Mouse (Mus musculus) hindbrain, embryonic 14.5 days (tissue): ENCODE measurements around the gene Il31ra. TPM values are rescaled to one million over a fixed set of nuclear protein-coding genes. Genes with fewer than 3 reads are reported as not detected.

Source experiments
- ATAC-seq: fragments of 200-750 bp; cut with Nextera tagmentation; 2 replicates; pipeline ENCODE4 v1.8.0; 2017; ENCODE audit warnings: moderate number of reproducible peaks, mild to moderate bottlenecking, moderate TSS enrichment, moderate library complexity; ENCODE audit not compliant: low FRiP score
- DNase-seq: peaks from one replicate; pipeline ENCODE4 v3.0.0-alpha.2; 2015; ENCODE audit warnings: low spot score
- H3K27ac ChIP-seq: fragments of 300-500 bp; sonication (generic); 2 replicates; pipeline ENCODE4 v1.5.1; 2014; ENCODE audit warnings: mild to moderate bottlenecking, moderate library complexity
- H3K27me3 ChIP-seq: fragments of 300-500 bp; sonication (generic); 2 replicates; pipeline ENCODE4 v1.6.1; 2014; ENCODE audit warnings: mild to moderate bottlenecking, low read length, mixed read lengths; ENCODE audit not compliant: control insufficient read depth, insufficient read depth
- H3K36me3 ChIP-seq: fragments of 300-500 bp; sonication (generic); replicated peaks from 2 replicates; pipeline ENCODE4 v1.6.1; 2014; ENCODE audit not compliant: control insufficient read depth, insufficient read depth
- H3K4me1 ChIP-seq: fragments of 300-500 bp; sonication (generic); replicated peaks from 2 replicates; pipeline ENCODE4 v1.6.1; 2014; ENCODE audit warnings: antibody characterized with exemption, low read length, mixed read lengths; ENCODE audit not compliant: control insufficient read depth, insufficient read depth
- H3K4me2 ChIP-seq: fragments of 300-500 bp; sonication (generic); replicated peaks from 2 replicates; pipeline ENCODE4 v1.6.1; 2014; ENCODE audit warnings: mild to moderate bottlenecking, moderate library complexity
- H3K4me3 ChIP-seq: fragments of 300-500 bp; sonication (generic); replicated peaks from 2 replicates; pipeline ENCODE4 v1.5.1; 2014; ENCODE audit warnings: mild to moderate bottlenecking, low read length
- H3K9ac ChIP-seq: fragments of 300-500 bp; sonication (generic); 2 replicates; pipeline ENCODE4 v1.6.1; 2014
- H3K9me3 ChIP-seq: fragments of 300-500 bp; sonication (generic); 2 replicates; pipeline ENCODE4 v1.6.1; 2016; ENCODE audit warnings: low read length; ENCODE audit not compliant: control insufficient read depth
- WGBS: fragments of 180-500 bp; shearing (Covaris S2); extraction: QIAGEN DNeasy Blood & Tissue Kit; methylation state at CpG from one replicate; pipeline ENCODE4 v1.1.7; 2014; 5-methylcytosine and 5-hydroxymethylcytosine counted together
- polyA plus RNA-seq: library from polyadenylated mRNA; unstranded; fragments of >200 nt; fragmentation: Nextera tagmentation; extraction: Ambion mirVana; gene quantifications from 2 replicates; pipeline ENCODE4 v1.2.1, GENCODE M21; 2014

Gene Il31ra
- polyA plus RNA-seq, 1 experiment from 2014 or later: 0.11 TPM

DNA sequence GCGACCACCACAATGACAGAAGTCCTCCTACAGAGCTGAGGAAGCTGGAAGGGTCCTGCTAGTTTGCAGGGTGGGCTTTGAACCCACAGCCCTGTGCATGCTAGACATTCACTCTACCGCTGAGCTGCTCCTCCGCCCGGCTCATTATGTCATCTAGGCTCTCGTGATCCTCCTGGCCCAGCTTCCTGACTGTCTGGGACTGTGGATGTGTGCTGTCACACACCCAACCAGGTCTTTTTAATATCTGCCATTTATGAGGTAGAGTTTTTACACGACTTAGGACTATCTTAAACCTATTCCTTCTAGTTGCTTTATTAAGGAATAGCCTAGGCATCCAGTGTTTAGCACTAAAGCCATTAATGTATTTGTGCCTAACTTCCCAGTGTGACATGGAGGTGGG lies 88.7 kb downstream of the Il31ra start:
- Histone ChIP-seq H3K4me3 (no peak overlapping the region), H3K27me3 (no peaks in the 10 kb centered on the region), H3K36me3 (peaks cover 58% of the 10 kb centered on the region), H3K9ac (no peak overlapping the region), H3K4me1 (no peaks in the 10 kb centered on the region), H3K27ac (no peak overlapping the region), H3K4me2 (no peak overlapping the region), H3K9me3 (no peaks in the 10 kb centered on the region)
- 97% methylated on average over 6 of the region's 6 CpGs for WGBS
- DNase-seq (no peak), ATAC-seq (no peak)

DNA sequence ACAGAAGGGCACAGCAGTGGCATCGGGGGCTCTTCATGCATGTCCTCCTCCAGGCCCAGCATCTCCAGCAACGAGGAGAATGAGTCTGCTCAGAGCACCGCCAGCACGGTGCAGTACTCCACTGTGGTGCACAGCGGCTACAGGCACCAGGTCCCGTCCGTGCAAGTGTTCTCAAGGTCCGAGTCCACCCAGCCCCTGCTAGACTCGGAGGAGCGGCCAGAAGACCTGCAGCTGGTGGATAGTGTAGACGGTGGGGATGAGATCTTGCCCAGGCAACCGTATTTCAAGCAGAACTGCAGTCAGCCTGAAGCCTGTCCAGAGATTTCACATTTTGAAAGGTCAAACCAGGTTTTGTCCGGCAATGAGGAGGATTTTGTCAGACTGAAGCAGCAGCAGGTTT lies 90.3 kb downstream of the Il31ra start:
- no peak overlapping the region for H3K9ac ChIP-seq
- no peak overlapping the region for H3K4me3 ChIP-seq
- 97% methylated on average over 13 of the region's 13 CpGs for WGBS

DNA sequence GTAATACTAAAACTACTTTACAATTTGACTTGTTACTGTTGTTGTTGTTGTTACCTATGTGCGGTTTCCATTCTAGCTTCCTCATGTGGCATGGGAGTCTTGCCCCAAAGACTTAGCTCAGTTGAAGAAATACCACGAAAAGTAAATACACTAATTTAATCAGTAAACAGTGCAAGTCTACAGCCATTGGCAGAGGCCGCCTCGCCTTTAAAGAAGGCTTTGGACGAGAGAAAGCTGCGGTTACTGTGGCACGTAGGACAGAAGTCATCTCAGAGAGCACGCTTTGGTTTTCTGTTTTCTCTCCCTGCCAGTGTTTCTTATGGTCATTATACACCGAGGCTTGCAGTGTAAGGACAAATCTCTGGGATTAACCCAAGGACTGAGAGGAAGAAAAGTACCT lies 93.7 kb downstream of the Il31ra start:
- 94% methylated on average over 9 of the region's 9 CpGs for WGBS
- H3K9ac ChIP-seq: no peak overlapping the region
- no peak overlapping the region for H3K4me3 ChIP-seq
- no peaks in the 10 kb centered on the region for H3K9me3 ChIP-seq
- ATAC-seq (no peak), DNase-seq (no peak)
- no peaks in the 10 kb centered on the region for H3K27me3 ChIP-seq
- H3K36me3 ChIP-seq: peaks cover 85% of the 10 kb centered on the region
- H3K4me2 ChIP-seq: no peak overlapping the region
- no peaks in the 10 kb centered on the region for H3K4me1 ChIP-seq
- no peak overlapping the region for H3K27ac ChIP-seq

More for the DNA sequence above, 90.3 kb downstream of the Il31ra start:
- H3K9me3 ChIP-seq: no peaks in the 10 kb centered on the region
- no peak for ATAC-seq
- peaks cover 73% of the 10 kb centered on the region for H3K36me3 ChIP-seq
- no peak overlapping the region for H3K4me2 ChIP-seq
- no peak for DNase-seq
- H3K27me3 ChIP-seq: no peaks in the 10 kb centered on the region
- no peaks in the 10 kb centered on the region for H3K4me1 ChIP-seq
- no peak overlapping the region for H3K27ac ChIP-seq

DNA sequence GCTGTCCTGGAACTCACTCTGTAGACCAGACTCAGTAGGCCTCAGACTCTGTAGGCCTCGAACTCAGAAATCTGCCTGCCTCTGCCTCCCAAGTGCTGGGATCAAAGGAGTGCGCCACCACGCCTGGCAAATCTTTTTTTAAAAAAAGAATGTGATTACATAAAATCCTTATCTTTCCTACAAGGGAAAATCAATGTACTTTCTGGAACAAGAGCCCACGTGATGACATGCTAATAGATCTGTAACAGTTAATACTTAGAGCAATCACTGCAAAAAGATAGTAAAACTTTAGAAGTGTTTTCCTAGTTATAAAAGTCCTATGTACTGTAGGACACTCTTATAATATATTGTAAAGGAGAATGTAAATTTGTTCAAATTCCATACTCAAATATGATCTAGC lies 94.1 kb downstream of the Il31ra start:
- Histone ChIP-seq H3K4me1 (no peaks in the 10 kb centered on the region), H3K27ac (no peak overlapping the region), H3K36me3 (peaks cover 85% of the 10 kb centered on the region), H3K4me2 (no peak overlapping the region), H3K27me3 (no peaks in the 10 kb centered on the region), H3K4me3 (no peak overlapping the region), H3K9ac (no peak overlapping the region), H3K9me3 (no peaks in the 10 kb centered on the region)
- DNase-seq (no peak), ATAC-seq (no peak)
- WGBS: 95% methylated on average over 4 of the region's 4 CpGs

DNA sequence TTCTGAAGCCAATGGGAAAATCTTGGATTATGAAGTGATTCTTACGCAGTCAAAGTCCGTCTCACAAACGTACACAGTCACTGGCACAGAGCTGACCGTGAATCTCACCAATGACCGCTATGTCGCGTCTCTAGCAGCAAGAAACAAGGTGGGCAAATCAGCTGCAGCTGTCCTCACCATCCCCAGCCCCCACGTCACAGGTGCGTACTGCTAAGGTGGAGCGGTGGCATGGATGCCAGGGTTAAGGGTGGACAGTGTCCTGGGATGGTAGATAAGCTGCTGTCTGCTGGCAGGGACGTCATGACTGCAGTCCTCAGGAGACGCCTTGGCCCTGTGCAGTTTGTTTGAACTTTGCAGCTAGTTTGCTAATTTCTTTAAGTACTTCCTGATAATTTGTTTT lies 99.6 kb downstream of the Il31ra start:
- WGBS: 94% methylated on average over 12 of the region's 12 CpGs
- DNase-seq (no peak), ATAC-seq (no peak)
- H3K4me2 ChIP-seq: no peak overlapping the region
- peaks cover 67% of the 10 kb centered on the region for H3K36me3 ChIP-seq
- H3K27me3 ChIP-seq: no peaks in the 10 kb centered on the region
- H3K27ac ChIP-seq: no peak overlapping the region
- H3K9me3 ChIP-seq: no peaks in the 10 kb centered on the region
- H3K9ac ChIP-seq: no peak overlapping the region
- H3K4me3 ChIP-seq: no peak overlapping the region
- no peaks in the 10 kb centered on the region for H3K4me1 ChIP-seq

DNA sequence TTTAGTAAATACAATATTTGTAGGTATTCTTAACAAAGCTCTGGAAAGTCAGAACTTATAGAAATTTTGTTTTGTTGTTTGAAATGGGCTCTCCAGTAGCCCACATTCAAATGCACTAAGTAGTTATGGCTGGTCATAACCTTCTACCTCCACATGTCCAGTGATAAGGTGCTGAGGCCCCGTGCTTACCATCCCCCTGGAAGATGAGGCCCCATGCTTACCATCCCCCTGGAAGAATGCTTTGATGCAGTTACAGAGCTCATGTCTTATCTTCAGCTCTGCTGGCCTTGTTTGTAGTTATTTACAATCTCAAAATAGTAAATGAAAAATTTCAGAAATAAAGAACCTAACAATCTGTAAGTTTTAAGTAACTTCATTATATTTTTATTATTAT lies 101.9 kb downstream of the Il31ra start:
- ATAC-seq: no peak
- WGBS: 96% methylated on average over 1 of the region's 1 CpGs
- Histone ChIP-seq H3K4me1 (no peaks in the 10 kb centered on the region), H3K4me3 (no peak overlapping the region), H3K4me2 (no peak overlapping the region), H3K27ac (no peak overlapping the region), H3K36me3 (peaks cover 46% of the 10 kb centered on the region), H3K9me3 (no peaks in the 10 kb centered on the region), H3K9ac (no peak overlapping the region), H3K27me3 (no peaks in the 10 kb centered on the region)
- no peak for DNase-seq

DNA sequence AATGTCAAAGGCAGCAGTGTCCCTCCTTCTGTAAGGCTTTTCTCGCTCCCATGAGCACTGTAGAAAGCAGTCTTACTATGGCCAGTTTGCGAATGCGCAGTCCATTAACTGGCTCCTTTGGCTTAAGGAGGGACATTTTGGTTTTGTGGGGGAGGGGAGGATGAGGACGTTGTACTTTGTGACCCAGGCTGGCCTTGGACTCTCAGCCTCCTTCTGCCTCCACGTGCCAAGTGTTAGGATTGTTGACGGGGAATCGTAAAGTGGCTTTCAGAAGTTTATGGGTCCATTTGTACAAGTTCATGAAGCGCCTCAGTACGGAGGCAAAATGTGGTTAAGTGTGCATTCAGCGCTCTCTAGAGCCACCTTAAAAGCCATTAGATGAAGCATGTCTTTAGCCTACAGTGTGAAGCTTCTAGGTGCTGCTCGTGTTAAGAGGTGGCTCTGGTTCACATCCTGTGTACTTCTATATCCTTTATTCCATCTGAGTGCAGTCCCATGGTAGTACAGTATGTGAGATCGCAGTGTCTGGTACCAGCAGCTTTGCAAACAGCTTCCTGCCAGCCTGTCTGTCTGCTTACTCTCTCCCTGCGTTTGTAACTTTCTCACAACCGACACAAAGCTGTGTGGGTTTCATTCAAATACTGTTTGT lies 102.4 kb downstream of the Il31ra start:
- Histone ChIP-seq H3K36me3 (peaks cover 41% of the 10 kb centered on the region), H3K27me3 (no peaks in the 10 kb centered on the region), H3K9ac (no peak overlapping the region), H3K4me3 (no peak overlapping the region), H3K4me1 (no peaks in the 10 kb centered on the region), H3K4me2 (no peak overlapping the region), H3K27ac (no peak overlapping the region), H3K9me3 (no peaks in the 10 kb centered on the region)
- DNase-seq (no peak), ATAC-seq (no peak)
- 94% methylated on average over 14 of the region's 14 CpGs for WGBS

DNA sequence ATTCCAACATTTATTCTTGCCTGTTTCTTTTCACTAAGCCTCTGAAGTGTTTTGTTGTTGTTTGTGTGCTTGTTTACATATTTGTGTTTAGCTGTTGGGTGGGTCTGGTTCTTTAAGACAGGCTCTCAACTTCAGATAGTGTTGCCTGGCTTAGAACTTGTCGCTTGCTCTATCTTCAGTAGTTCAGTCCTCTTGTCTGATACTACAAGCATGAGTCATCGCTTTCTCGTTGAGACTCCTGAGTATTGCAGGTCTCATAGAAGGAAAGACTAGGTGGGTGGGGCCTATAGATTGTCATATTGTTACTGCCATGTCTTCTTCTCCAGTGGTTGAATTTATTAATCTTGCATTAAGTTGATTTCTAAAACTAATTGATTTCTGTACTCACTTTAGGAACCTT lies 104.1 kb downstream of the Il31ra start:
- DNase-seq: no peak
- ATAC-seq: no peak
- no peaks in the 10 kb centered on the region for H3K27me3 ChIP-seq
- no peak overlapping the region for H3K9ac ChIP-seq
- H3K4me2 ChIP-seq: no peak overlapping the region
- no peaks in the 10 kb centered on the region for H3K4me1 ChIP-seq
- no peak overlapping the region for H3K4me3 ChIP-seq
- 98% methylated on average over 3 of the region's 3 CpGs for WGBS
- no peaks in the 10 kb centered on the region for H3K9me3 ChIP-seq
- H3K27ac ChIP-seq: no peak overlapping the region
- peaks cover 39% of the 10 kb centered on the region for H3K36me3 ChIP-seq

DNA sequence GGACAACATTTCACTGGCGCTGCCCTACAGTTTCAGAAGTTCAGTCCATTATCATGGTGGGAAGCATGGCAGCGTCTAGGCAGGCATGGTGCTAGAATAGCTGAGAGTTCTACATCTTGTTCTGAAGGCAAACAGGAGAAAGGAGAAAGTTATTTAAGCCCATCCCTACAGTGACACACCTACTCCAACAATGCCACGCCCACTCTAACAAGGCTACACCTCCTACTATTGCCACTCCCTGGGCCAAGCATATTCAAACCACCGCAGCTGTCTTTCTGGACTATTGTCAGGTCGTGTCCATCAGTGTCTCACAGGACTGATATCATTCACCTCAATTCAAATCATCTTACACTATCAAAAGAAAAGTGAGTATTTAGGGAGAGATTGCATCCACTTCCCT lies 107.5 kb downstream of the Il31ra start:
- no peaks in the 10 kb centered on the region for H3K27me3 ChIP-seq
- no peak overlapping the region for H3K9ac ChIP-seq
- no peak overlapping the region for H3K4me2 ChIP-seq
- no peaks in the 10 kb centered on the region for H3K4me1 ChIP-seq
- no peak overlapping the region for H3K4me3 ChIP-seq
- H3K36me3 ChIP-seq: peaks cover 46% of the 10 kb centered on the region
- DNase-seq (no peak), ATAC-seq (no peak)
- no peak overlapping the region for H3K27ac ChIP-seq
- H3K9me3 ChIP-seq: no peaks in the 10 kb centered on the region
- WGBS: 97% methylated on average over 5 of the region's 5 CpGs

DNA sequence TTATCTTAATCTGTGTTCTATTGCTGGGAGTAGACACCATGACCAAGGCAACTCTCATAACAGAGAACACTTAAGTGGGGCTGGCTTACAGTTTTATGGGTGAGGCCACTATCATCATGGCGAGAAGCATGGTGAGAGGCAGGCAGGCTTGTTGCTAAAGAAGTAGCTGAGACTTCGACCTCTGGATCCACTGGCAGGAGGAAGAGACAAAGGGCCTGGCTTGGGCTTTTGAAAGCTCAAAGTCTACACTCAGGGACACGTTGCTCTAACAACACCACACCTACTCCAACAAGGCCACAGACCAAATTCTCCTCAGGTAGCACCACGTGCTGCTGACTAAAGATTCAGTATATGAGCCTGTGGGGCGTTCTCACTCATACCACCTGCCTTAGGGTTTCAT lies 107.9 kb downstream of the Il31ra start:
- DNase-seq (no peak), ATAC-seq (no peak)
- Histone ChIP-seq H3K27me3 (no peaks in the 10 kb centered on the region), H3K4me1 (no peaks in the 10 kb centered on the region), H3K4me2 (no peak overlapping the region), H3K9me3 (no peaks in the 10 kb centered on the region), H3K27ac (no peak overlapping the region), H3K4me3 (no peak overlapping the region), H3K9ac (no peak overlapping the region), H3K36me3 (peaks cover 49% of the 10 kb centered on the region)
- 96% methylated on average over 5 of the region's 5 CpGs for WGBS
